Mouse (Mus musculus): Measurements from ENCODE around the gene Tmem168.
A peak's percentile ranks its signal among the peaks of the same experiment; 100 is the strongest.

Tmem168 gene

GRCm38 (mm10) chr6:13607621-13608493 lies at the start of gene Tmem168:
Tmem168 (minus strand) TSS chr6:13608100.
- peak; percentile 94 to 97 for DNase-seq (ENCODE audit: low spot score in 2 of 2)

GRCm38 (mm10) chr6:13654081-13654480 lies 46.2 kb upstream of the Tmem168 start:
- no peak for DNase-seq (ENCODE audit: low spot score in 2 of 2)

- DNase-seq (ENCODE audit: low spot score in 2 of 2) = no peak
Observed at GRCm38 (mm10) chr6:13652284-13652683, 44.4 kb upstream of the Tmem168 start.

GRCm38 (mm10) chr6:13650854-13651253 lies 43.0 kb upstream of the Tmem168 start:
- DNase-seq (ENCODE audit: low spot score in 2 of 2) = no peak

GRCm38 (mm10) chr6:13648305-13648704 lies 40.4 kb upstream of the Tmem168 start:
- DNase-seq (ENCODE audit: low spot score in 2 of 2) = no peak

GRCm38 (mm10) chr6:13636582-13636989 lies 28.7 kb upstream of the Tmem168 start:
- DNase-seq (ENCODE audit: low spot score in 2 of 2) = no peak

GRCm38 (mm10) chr6:13632571-13632970 lies 24.7 kb upstream of the Tmem168 start:
- no peak for DNase-seq (ENCODE audit: low spot score in 2 of 2)

- no peak for DNase-seq (ENCODE audit: low spot score in 2 of 2)
Observed at GRCm38 (mm10) chr6:13630607-13631006, 22.7 kb upstream of the Tmem168 start.

- DNase-seq (ENCODE audit: low spot score in 2 of 2) = no peak
Observed at GRCm38 (mm10) chr6:13619618-13620017, 11.7 kb upstream of the Tmem168 start.

GRCm38 (mm10) chr6:13617110-13617509 lies 9.2 kb upstream of the Tmem168 start:
- DNase-seq (ENCODE audit: low spot score in 2 of 2) = no peak

- DNase-seq (ENCODE audit: low spot score in 2 of 2) = no peak
Observed at GRCm38 (mm10) chr6:13614568-13614967, 6.7 kb upstream of the Tmem168 start.

GRCm38 (mm10) chr6:13613671-13614070 lies 5.8 kb upstream of the Tmem168 start:
- DNase-seq (ENCODE audit: low spot score in 2 of 2) = no peak

- no peak for DNase-seq (ENCODE audit: low spot score in 2 of 2)
Observed at GRCm38 (mm10) chr6:13610869-13611268, 3.0 kb upstream of the Tmem168 start.

GRCm38 (mm10) chr6:13609353-13610140 lies 1.6 kb upstream of the Tmem168 start:
- no peak for DNase-seq (ENCODE audit: low spot score in 2 of 2)

- DNase-seq (ENCODE audit: low spot score in 2 of 2) = no peak
Observed at GRCm38 (mm10) chr6:13606921-13607620, 829 bp downstream of the Tmem168 start.

- DNase-seq (ENCODE audit: low spot score in 2 of 2) = no peak
Observed at GRCm38 (mm10) chr6:13606394-13606793, 1.5 kb downstream of the Tmem168 start.

- DNase-seq (ENCODE audit: low spot score in 2 of 2) = no peak
Observed at GRCm38 (mm10) chr6:13603134-13603533, 4.8 kb downstream of the Tmem168 start.

- DNase-seq (ENCODE audit: low spot score in 2 of 2) = peak in 1 of 2 experiments; percentile 13
Observed at GRCm38 (mm10) chr6:13601587-13601986, 6.3 kb downstream of the Tmem168 start.

- DNase-seq (ENCODE audit: low spot score in 2 of 2) = no peak
Observed at GRCm38 (mm10) chr6:13598239-13598923, 9.5 kb downstream of the Tmem168 start.

- no peak for DNase-seq (ENCODE audit: low spot score in 2 of 2)
Observed at GRCm38 (mm10) chr6:13592729-13593345, 15.1 kb downstream of the Tmem168 start.

GRCm38 (mm10) chr6:13586560-13586959 lies 21.3 kb downstream of the Tmem168 start:
- DNase-seq (ENCODE audit: low spot score in 2 of 2) = no peak
